Mouse (Mus musculus) layer of hippocampus, postnatal 36 days (tissue): Measurements from ENCODE around the gene Ubtf. TPM values are rescaled to one million over a fixed set of nuclear protein-coding genes. Genes with fewer than 3 reads are reported as not detected.
A peak's percentile ranks its signal among the peaks of the same experiment; 100 is the strongest.
"Not testable (repeated sequence)": the region's sequence is repeated elsewhere in the genome, so short reads cannot be mapped to it uniquely, and the experiment has no call there.

ENCODE experiments used
- DNase-seq, 2 experiments: peaks; one replicate each; pipeline ENCODE4 v3.0.0; 2022
- total RNA-seq, 2 experiments: library from RNA; stranded (reverse); gene quantifications; 2 replicates each; pipeline ENCODE4 v1.2.3; 2021

Ubtf gene
- total RNA-seq, 2 experiments from 2014 or later, result 127 to 128 TPM

GRCm38 (mm10) chr11:102294416-102294815 is 25.1 kb downstream of the Ubtf start:
- DNase-seq, result no peak

DNA sequence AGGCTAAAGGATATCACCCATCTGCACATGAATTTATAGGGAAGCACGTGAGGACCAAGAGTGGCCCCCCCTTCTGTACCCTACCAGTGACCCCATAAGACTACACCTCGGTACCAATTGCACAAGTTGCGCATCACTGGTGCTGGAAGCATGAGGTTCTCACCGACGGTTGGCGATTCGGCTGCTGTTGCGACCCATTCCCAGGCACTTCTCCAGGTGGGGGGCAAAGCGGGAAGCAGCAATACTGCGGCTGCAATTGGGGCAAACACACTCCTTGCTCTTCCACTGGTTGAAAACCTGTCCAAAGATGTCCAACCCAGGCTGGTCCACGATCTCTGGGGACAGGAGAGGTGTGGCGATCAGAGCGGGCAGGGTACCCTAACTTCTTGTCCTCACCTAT is 25.6 kb downstream of the Ubtf start:
- no peak for DNase-seq

- DNase-seq, result no peak
Measured at GRCm38 (mm10) chr11:102291051-102291535, 28.4 kb downstream of the Ubtf start.

DNA sequence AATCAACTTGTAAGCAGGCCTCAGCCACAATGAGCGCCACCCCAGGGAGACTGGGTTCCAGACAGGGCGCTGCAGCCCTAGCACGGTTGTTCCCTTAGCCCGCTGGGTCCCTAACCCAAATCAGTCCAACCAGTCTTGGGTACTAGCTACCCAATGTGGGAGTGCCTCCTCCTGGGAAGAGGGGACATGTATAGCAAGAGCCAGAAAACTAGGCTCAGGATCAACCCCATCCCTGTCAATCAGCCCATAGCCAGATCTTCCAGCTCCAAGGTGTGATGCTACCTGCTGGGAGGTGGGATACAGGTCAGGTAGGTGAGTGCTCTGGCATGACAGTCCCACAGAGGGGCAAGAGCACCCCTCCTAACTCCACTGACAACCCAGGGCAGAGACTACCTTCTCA is 29.4 kb downstream of the Ubtf start:
- no peak for DNase-seq

DNA sequence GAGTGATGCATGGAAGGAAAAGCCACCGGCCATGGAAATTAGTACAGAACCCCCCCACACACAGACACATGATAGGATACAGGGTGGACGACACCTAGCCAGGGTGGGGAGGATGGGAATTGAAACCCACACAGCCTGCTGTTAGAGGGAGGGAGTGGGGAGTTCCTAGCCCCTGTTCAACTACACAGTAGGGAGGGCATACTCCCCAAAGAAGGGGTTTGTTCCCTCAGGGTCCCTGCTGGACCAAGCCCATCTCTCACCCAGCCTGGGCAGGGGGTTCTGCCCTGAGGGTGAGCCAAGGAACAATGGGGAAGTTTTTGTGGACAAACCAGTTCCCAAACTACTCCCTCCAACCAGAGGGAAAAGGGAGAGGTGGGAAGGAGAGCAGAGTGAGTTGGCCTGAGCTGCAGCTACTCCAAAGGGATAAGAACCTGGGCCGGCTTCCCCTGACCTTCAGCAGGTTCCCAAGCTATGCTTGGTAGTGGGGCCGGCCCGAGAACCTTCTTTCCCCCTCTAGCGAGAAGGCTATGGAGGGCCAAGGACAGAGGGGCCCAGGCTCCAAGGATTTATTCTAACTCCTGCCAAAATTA is 29.9 kb downstream of the Ubtf start:
- DNase-seq, result no peak

- no peak for DNase-seq
Measured at GRCm38 (mm10) chr11:102288913-102289312, 30.6 kb downstream of the Ubtf start.

- DNase-seq, result no peak
Measured at GRCm38 (mm10) chr11:102288027-102288804, 31.3 kb downstream of the Ubtf start.

- DNase-seq, result no peak
Measured at GRCm38 (mm10) chr11:102287485-102287884, 32.1 kb downstream of the Ubtf start.

DNA sequence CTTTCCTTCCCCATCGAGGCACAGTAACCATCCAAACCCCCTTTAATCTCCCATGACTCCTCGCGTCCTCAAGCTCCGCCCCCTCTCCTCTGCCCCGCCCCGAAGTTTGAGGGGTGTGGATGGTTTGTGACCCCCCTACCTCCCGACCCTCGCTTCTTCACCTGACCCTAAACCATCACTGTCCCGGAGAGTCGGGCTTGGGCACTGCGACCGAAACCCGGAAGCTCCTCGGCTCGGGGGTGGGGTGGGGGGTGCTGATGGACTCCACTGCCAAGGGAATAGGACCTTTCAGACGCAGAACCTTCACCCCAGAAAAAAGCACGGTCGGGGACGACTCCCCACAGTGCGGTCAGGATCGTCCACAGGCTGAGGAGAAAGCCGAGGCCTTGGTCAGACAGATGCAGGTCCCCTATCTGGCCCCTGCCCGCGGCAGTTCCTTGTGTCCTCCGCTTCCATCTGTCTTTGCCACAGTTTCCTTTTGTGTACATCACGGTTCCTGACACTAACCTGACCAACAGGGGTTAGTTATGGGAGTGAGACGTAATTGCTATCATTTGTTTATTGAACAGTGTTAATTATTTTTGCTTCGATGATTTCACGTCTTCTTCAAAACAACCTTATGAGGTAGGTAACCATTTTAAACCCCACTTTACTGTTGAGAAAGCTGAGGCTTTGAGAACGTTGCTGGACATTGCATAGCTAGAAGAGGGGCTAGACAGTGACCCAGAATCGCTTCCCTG is 34.3 kb downstream of the Ubtf start:
- peak in 1 of 2 experiments; percentile 42 for DNase-seq

- peak; percentile 92 to 94 for DNase-seq
Measured at GRCm38 (mm10) chr11:102284501-102285094, 34.9 kb downstream of the Ubtf start, which contains the start of gene Tmub2. TSS of gene Tmub2 (plus strand) at chr11:102284931.

DNA sequence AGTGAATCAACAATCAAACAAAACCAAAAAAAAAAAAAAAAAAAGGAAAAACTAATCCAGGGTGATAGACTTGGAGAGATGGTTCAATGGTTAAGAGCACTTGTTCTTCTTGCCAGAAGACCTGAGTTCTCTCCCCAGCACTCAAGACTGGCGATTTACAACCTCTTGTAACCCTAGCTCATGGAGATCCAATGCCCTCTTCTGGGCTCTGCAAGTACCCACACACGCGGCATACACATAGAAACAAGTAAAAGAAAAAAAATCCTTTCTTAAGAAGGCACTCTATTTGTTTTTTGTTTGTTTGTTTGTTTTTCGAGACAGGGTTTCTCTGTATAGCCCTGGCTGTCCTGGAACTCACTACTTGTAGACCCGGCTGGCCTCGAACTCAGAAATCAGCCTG is 35.6 kb downstream of the Ubtf start:
- no peak for DNase-seq

DNA sequence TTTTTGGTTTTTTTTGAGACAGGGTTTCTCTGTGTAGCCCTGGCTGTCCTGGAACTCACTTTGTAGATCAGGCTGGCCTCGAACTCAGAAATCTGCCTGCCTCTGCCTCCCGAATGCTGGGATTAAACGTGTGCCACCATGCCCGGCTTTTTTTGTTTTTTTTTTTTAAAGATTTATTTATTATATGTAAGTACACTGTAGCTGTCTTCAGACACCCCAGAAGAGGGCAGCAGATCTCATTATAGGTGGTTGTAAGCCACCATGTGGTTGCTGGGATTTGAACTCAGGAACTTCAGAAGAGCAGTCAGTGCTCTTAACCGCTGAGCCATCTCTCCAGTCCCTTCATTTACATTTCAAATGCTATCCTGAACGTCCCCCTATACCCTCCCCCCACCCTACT is 39.3 kb downstream of the Ubtf start:
- not testable (repeated sequence) for DNase-seq

DNA sequence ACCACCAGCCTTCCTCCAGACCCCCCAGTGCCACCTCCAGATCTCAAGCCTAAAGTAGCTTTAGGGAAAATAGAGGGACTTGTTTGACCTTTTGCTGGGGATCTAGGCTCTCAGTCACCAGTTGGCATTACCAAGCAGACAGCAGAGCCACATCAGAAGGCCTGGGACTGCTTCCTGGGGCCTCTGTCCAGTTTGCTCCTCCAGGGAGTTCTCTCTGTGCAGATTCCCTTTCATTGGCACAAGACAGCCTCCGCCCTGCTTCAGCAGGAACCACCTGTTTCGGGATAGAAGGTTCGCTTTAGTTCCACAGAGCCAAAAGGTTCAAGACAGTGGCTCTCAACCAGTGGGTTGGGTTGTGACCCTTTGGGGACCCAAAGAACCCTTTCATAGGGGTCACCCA is 39.9 kb downstream of the Ubtf start:
- no peak for DNase-seq

GRCm38 (mm10) chr11:102277754-102278153 is 41.8 kb downstream of the Ubtf start:
- DNase-seq, result no peak

DNA sequence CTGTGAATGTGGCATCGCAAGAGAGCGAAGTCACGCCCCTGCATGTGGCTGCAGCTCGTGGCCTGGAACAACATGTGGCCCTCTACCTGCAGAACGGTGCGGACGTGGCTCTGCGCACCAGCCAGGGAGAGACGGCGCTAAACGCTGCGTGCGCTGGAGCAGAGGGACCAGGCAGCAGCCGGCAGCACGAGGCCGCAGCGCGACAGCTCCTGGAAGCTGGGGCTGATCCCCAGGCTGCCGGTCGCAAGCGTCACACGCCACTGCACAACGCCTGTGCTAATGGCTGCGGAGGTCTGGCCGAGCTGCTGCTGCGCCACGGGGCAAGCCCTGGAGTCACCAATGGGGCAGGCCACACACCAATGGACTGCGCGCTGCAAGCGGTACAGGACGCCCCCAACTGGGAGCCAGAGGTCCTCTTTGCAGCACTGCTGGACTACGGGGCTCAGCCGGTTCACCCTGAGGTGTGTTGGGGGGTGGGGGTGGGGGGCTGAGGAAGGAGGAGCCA is 43.1 kb downstream of the Ubtf start:
- DNase-seq, result no peak

DNA sequence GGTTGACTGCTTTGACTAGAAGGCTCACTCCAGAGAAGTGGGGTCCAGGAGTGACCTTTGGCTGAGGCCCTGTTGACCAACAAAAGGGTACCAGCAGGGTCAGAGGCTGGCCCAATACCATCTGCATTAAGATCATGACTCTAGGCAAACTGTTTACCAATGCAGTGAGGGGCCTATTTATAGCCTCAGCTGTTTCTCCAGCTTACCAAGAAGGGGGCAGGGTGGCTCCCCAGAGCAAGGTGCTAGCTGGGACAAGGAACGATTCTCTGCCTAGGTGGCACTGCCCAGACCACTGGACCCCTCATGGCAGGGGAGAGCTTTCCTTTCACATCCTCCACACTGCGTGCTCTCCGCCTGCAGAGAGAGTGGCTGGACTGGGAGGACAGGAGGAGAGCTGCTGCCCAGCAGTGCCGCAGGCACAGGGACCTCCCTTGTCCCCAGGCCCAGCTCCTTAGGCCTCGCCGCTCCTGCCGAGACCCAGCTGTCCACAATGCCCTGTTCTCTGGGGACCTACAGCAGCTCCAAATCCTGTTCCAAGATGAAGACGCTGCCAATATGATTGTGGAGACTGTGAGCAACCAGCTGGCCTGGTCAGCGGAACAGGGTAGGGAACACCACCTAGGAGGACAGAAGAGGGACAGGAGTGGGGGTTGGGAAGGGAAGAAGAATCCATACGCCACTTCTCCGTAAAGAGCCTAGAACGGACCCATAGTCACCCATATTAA is 50.9 kb downstream of the Ubtf start, which contains the start of gene Asb16:
TSS of gene Asb16 (plus strand) at position 224 of the 725 bp plus-strand sequence.
- no peak for DNase-seq

- peak; percentile 60 to 64 for DNase-seq
Measured at GRCm38 (mm10) chr11:102267480-102267879, 52.1 kb downstream of the Ubtf start.

GRCm38 (mm10) chr11:102266631-102267355 is 52.7 kb downstream of the Ubtf start:
- DNase-seq, result no peak

DNA sequence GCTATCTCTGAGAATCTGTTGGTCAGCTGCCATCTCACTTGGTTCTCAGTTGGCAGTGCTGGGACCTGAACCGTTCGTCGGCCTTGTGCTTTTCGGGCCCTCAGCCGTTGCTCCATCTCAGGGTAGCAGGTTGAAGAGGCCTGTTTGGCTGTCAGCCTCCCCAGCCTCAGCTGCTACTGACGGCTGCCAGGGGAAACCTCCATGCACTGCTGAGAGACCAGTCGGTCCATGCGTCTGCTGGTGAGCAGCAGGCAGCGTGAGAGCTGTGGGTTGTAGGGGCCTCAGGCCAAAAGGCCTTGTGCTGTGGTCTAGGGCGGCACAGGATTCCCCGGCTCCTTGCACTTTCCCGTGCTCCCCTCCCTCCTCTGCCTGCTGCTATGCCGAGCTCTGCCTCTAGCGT is 53.7 kb downstream of the Ubtf start:
- DNase-seq, result no peak

DNA sequence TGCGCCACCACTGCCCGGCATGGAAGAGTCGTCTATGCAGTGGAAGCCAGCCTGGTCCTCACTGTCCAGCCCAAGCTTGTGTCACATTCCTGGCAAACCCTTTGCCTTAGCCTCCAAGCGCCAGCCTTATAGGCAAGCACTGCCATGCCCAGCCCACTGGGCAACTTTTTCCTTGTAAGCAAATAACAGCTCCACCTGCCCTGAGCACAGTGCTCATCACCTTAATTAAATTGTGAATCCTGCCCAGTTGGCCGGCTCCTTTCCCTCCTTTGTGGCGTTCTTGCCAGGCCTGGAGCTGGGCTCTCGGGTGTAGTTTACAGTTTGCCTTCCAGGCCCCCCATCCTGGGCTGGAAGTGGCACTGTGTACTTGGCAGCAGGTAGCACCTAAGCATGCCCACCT is 56.3 kb downstream of the Ubtf start:
- DNase-seq, result no peak

DNA sequence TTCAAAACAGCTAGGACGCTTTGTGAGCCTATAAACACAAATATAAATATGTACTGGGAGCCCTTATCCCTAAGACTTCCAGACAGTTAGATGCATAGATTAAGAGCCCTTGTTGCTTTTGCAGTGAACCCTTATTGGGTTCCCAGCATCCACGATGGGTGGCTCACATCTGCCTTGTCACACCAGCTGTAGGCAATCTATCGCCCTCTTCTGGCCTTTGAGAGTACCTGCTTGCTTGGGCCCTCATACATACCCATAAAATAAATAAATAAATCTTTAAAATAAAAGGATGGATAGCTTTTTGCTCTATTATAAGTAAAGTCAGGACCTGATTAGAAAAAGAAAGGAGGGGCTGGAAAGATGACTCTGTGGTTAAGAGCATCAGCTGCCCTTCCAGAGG is 61.0 kb downstream of the Ubtf start:
- DNase-seq, result no peak
